Mouse (Mus musculus): ENCODE data around the gene Cradd. TPM values are rescaled to one million over a fixed set of nuclear protein-coding genes. Genes with fewer than 3 reads are reported as not detected.

The Cradd gene
- polyA plus RNA-seq, 1 experiment from 2014 or later, result 12.2 TPM

DNA sequence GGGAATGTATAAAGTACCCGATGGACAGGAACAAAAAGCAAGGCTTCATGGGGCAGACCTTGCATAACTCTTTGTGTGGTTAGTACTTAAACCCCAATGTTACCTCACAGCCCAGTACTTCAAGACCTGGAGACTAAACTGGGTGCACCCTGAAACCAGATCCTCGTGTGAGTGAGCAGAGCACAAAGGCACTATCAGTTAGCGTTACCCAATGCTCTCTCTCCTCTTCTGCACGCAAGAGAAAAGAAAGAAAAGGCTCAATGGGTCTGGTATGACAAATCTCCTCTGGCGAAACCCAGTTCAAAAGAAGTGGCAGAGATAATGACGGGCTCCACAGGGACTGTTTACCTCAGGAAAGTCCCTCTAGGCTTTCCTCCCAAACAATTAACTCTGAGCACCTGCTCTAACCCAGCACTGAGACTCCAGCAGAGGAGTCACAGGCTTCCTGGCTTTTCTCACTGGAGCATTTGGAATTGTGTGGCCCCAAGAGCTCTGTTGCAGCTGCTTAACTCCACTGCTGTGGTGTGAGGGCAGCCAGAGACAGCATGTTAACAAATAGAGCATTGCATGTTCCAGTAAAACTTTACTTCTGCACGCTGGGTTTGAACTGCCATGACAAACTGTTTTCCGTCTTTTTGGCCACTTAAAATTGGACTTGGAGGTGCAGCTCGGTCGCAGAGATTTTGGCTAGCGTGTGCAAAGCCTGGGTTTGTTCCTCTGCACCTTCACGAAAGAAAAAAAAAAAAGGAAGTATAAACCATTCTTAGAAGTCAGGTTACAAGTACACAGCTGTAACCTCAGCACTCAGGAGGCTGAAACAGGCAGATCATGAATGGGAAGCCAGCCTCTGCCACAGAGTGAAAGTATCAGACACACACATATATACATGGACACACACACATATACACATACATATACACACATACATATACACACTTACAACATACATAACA, 21.4 kb downstream of the Cradd start:
- H3K36me3 ChIP-seq, result no peaks in the 10 kb centered on the region
- peaks cover 2% of the 10 kb centered on the region; the same call in 1 of the 2 replicates for H3K27me3 ChIP-seq
- peaks cover 14% of the 10 kb centered on the region for H3K4me1 ChIP-seq (replicated peaks)
- H3K9me3 ChIP-seq, result no peaks in the 10 kb centered on the region
- ATAC-seq (ENCODE audit: insufficient number of reproducible peaks, insufficient read depth, low FRiP score, low TSS enrichment, low read depth), result no peak
- no peak overlapping the region for H3K27ac ChIP-seq
- WGBS, result 65% methylated on average over 12 of the region's 12 CpGs
- no peak overlapping the region for H3K9ac ChIP-seq (replicated peaks)
- H3K4me2 ChIP-seq, result no peak overlapping the region
- H3K4me3 ChIP-seq (replicated peaks), result no peak overlapping the region

GRCm38 (mm10) chr10:95300178-95300793, 23.6 kb downstream of the Cradd start:
- no peak overlapping the region for H3K9ac ChIP-seq (replicated peaks)
- no peak overlapping the region for H3K4me3 ChIP-seq (replicated peaks)
- ATAC-seq (ENCODE audit: insufficient number of reproducible peaks, insufficient read depth, low FRiP score, low TSS enrichment, low read depth), result no peak
- H3K4me1 ChIP-seq (replicated peaks), result peaks cover 14% of the 10 kb centered on the region
- 79% methylated on average over 8 of the region's 8 CpGs for WGBS
- no peak overlapping the region for H3K27ac ChIP-seq
- H3K36me3 ChIP-seq, result no peaks in the 10 kb centered on the region
- peaks cover 2% of the 10 kb centered on the region; the same call in 1 of the 2 replicates for H3K27me3 ChIP-seq
- H3K9me3 ChIP-seq, result no peaks in the 10 kb centered on the region
- H3K4me2 ChIP-seq, result no peak overlapping the region

DNA sequence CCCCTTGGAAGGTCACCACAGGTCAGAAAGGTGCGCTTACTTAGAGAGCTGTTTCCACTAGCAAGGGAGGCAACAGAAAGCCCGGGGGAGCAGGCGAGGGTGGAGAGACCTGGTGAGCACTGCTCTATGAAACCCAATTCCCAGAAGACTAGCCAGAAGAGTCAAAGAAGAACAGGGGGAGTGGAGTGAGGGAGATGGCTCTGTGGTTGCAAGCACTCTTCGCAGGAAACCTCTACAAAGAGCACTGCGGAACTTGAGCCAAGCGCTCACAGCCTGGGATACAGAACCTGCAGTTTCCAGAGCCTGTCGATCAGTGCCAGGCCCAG, 24.2 kb downstream of the Cradd start:
- peaks cover 2% of the 10 kb centered on the region; the same call in 1 of the 2 replicates for H3K27me3 ChIP-seq
- no peak overlapping the region for H3K4me2 ChIP-seq
- no peak for ATAC-seq (ENCODE audit: insufficient number of reproducible peaks, insufficient read depth, low FRiP score, low TSS enrichment, low read depth)
- no peak overlapping the region for H3K27ac ChIP-seq
- H3K9me3 ChIP-seq, result no peaks in the 10 kb centered on the region
- H3K36me3 ChIP-seq, result no peaks in the 10 kb centered on the region
- H3K4me1 ChIP-seq (replicated peaks), result peaks cover 14% of the 10 kb centered on the region
- H3K4me3 ChIP-seq (replicated peaks), result no peak overlapping the region
- H3K9ac ChIP-seq (replicated peaks), result no peak overlapping the region
- WGBS, result 65% methylated on average over 7 of the region's 7 CpGs

GRCm38 (mm10) chr10:95299010-95299807, 24.7 kb downstream of the Cradd start:
- no peak for ATAC-seq (ENCODE audit: insufficient number of reproducible peaks, insufficient read depth, low FRiP score, low TSS enrichment, low read depth)
- Histone ChIP-seq H3K36me3 (no peaks in the 10 kb centered on the region), H3K27me3 (peaks cover 2% of the 10 kb centered on the region; the same call in 1 of the 2 replicates), H3K27ac (no peak overlapping the region), H3K9me3 (no peaks in the 10 kb centered on the region), H3K4me1 (replicated peaks) (peaks cover 11% of the 10 kb centered on the region), H3K9ac (replicated peaks) (no peak overlapping the region), H3K4me3 (replicated peaks) (no peak overlapping the region), H3K4me2 (no peak overlapping the region)
- 74% methylated on average over 18 of the region's 18 CpGs for WGBS

GRCm38 (mm10) chr10:95298504-95298903, 25.4 kb downstream of the Cradd start:
- no peaks in the 10 kb centered on the region for H3K36me3 ChIP-seq
- ATAC-seq (ENCODE audit: insufficient number of reproducible peaks, insufficient read depth, low FRiP score, low TSS enrichment, low read depth), result no peak
- no peak overlapping the region for H3K9ac ChIP-seq (replicated peaks)
- peaks cover 8% of the 10 kb centered on the region for H3K4me1 ChIP-seq (replicated peaks)
- no peak overlapping the region for H3K4me2 ChIP-seq
- H3K27me3 ChIP-seq, result peaks cover 2% of the 10 kb centered on the region; the same call in 1 of the 2 replicates
- H3K9me3 ChIP-seq, result no peaks in the 10 kb centered on the region
- no peak overlapping the region for H3K27ac ChIP-seq
- WGBS, result 85% methylated on average over 6 of the region's 6 CpGs
- no peak overlapping the region for H3K4me3 ChIP-seq (replicated peaks)

DNA sequence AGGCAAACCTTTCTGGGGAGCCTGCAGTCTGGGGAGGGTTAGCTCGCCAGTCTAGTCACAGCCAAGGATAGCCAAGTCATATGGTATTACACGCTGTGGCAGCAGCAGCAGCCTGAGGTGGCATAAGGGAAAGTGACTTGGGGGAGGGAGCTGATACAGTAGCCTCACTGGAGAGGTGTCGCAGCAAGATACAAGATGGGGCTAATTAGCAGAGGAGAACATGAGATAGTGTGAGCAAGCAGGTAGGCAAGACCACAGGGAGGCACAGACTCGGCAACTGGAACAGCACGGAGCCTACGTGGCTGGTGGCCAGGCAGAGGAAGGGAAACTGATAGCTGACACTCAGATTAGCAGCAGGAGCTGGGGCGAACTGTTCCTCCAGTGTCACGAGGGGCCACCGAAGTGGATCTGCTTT, 26.2 kb downstream of the Cradd start:
- no peak overlapping the region for H3K27ac ChIP-seq
- H3K9me3 ChIP-seq, result no peaks in the 10 kb centered on the region
- peaks cover 8% of the 10 kb centered on the region for H3K4me1 ChIP-seq (replicated peaks)
- H3K4me2 ChIP-seq, result no peak overlapping the region
- 73% methylated on average over 9 of the region's 9 CpGs for WGBS
- H3K4me3 ChIP-seq (replicated peaks), result no peak overlapping the region
- no peaks in the 10 kb centered on the region for H3K36me3 ChIP-seq
- ATAC-seq (ENCODE audit: insufficient number of reproducible peaks, insufficient read depth, low FRiP score, low TSS enrichment, low read depth), result no peak
- H3K27me3 ChIP-seq, result peaks cover 2% of the 10 kb centered on the region; the same call in 1 of the 2 replicates
- no peak overlapping the region for H3K9ac ChIP-seq (replicated peaks)

DNA sequence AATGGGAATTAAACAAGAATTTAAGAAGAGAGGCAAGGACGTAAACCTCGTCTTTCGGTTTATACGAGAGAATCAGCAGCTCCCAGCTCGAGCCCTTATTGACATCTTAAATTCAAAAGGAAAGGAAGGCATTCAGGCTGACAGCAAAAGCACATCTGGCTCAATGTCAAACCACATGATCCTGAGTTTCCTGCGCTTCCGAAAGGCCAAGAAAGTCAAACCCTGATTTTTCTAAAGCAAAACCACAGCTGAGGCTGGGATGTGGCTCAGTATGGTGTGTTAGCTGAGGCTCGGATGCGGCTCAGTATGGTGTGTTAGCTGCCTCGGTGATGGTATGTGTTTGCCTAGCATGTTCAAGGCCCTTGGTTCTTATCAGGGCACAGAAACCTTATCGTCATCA, 26.9 kb downstream of the Cradd start:
- 72% methylated on average over 11 of the region's 11 CpGs for WGBS
- H3K27ac ChIP-seq, result no peak overlapping the region
- no peaks in the 10 kb centered on the region for H3K9me3 ChIP-seq
- peaks cover 8% of the 10 kb centered on the region for H3K4me1 ChIP-seq (replicated peaks)
- H3K27me3 ChIP-seq, result peaks cover 2% of the 10 kb centered on the region; the same call in 1 of the 2 replicates
- H3K4me2 ChIP-seq, result no peak overlapping the region
- H3K36me3 ChIP-seq, result no peaks in the 10 kb centered on the region
- no peak overlapping the region for H3K4me3 ChIP-seq (replicated peaks)
- no peak overlapping the region for H3K9ac ChIP-seq (replicated peaks)
- ATAC-seq (ENCODE audit: insufficient number of reproducible peaks, insufficient read depth, low FRiP score, low TSS enrichment, low read depth), result no peak

DNA sequence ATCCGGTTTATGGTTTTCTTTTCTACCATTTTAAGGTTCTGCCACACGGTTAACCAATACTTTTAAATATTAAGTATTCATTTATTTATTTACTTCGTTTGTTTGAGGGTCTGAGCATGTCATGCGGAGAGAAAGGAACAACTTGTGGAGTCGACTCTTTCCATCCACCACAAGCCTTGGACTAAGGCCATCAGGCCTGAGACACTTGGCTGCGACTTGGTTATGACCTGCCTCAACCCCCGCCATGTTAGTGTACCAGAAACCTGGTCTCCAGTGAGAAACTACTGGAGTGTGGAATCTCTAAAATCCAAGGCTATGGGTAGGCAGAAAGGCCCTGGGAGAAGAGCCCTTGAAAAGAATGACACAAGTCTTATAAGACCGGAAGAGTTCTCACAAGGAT, 30.7 kb downstream of the Cradd start:
- ATAC-seq (ENCODE audit: insufficient number of reproducible peaks, insufficient read depth, low FRiP score, low TSS enrichment, low read depth), result no peak
- H3K27ac ChIP-seq, result no peak overlapping the region
- no peaks in the 10 kb centered on the region for H3K9me3 ChIP-seq
- H3K27me3 ChIP-seq, result peaks cover 2% of the 10 kb centered on the region
- H3K9ac ChIP-seq (replicated peaks), result no peak overlapping the region
- no peak overlapping the region for H3K4me2 ChIP-seq
- 92% methylated on average over 8 of the region's 8 CpGs for WGBS
- H3K36me3 ChIP-seq, result 0 out of 2 replicates have a peak, but pooled peaks cover 3% of the 10 kb centered on the region
- H3K4me1 ChIP-seq (replicated peaks), result peaks cover 3% of the 10 kb centered on the region
- no peak overlapping the region for H3K4me3 ChIP-seq (replicated peaks)

GRCm38 (mm10) chr10:95292269-95292668, 31.7 kb downstream of the Cradd start:
- no peak for ATAC-seq (ENCODE audit: insufficient number of reproducible peaks, insufficient read depth, low FRiP score, low TSS enrichment, low read depth)
- Histone ChIP-seq H3K4me3 (replicated peaks) (no peak overlapping the region), H3K36me3 (0 out of 2 replicates have a peak, but pooled peaks cover 3% of the 10 kb centered on the region), H3K9me3 (no peaks in the 10 kb centered on the region), H3K27me3 (no peaks in the 10 kb centered on the region; the same call in 1 of the 2 replicates), H3K27ac (no peak overlapping the region), H3K4me1 (replicated peaks) (peaks cover 3% of the 10 kb centered on the region), H3K4me2 (no peak overlapping the region), H3K9ac (replicated peaks) (no peak overlapping the region)
- WGBS, result 86% methylated on average over 5 of the region's 5 CpGs

- 83% methylated on average over 13 of the region's 13 CpGs for WGBS
Observed at GRCm38 (mm10) chr10:95291133-95291876, 32.6 kb downstream of the Cradd start.

More at GRCm38 (mm10) chr10:95291133-95291876, 32.6 kb downstream of the Cradd start:
- no peak overlapping the region for H3K4me3 ChIP-seq (replicated peaks)
- no peak overlapping the region for H3K4me2 ChIP-seq
- ATAC-seq (ENCODE audit: insufficient number of reproducible peaks, insufficient read depth, low FRiP score, low TSS enrichment, low read depth), result no peak
- H3K36me3 ChIP-seq, result 0 out of 2 replicates have a peak, but pooled peaks cover 3% of the 10 kb centered on the region
- peaks cover under 1% of the 10 kb centered on the region; the same call in 1 of the 2 replicates for H3K4me1 ChIP-seq (replicated peaks)
- no peak overlapping the region for H3K9ac ChIP-seq (replicated peaks)
- H3K9me3 ChIP-seq, result no peaks in the 10 kb centered on the region
- H3K27me3 ChIP-seq, result no peaks in the 10 kb centered on the region; the same call in 1 of the 2 replicates
- no peak overlapping the region for H3K27ac ChIP-seq
